22 mouse cellular contexts compared by ENCODE assay signal in genomic region chr16:26710922-26711321, GRCm38 (mm10).
DNase-seq lines count a peak whose midpoint lies in the region.
"Had no signal": no experiment of that assay in that cellular context is flagged by ENCODE, and none has a peak within 500 bp of the region (broad histone marks: within the 10 kb centered on the region; RNA-seq: fewer than 3 reads in every experiment).

No protein-coding gene starts in this region.

- DNase-seq in cerebellum, adult 9-11 months, result peak; percentile 12
- no peak for DNase-seq in cerebellum, postnatal 36 days
- peak; percentile 25 to 48 for DNase-seq in layer of hippocampus, adult 8-10 months (ENCODE audit: low spot score in 2 of 2)
- no peak for DNase-seq in layer of hippocampus, postnatal 10 days (ENCODE audit: low spot score in 2 of 2)
- peak; percentile 4 for DNase-seq in retina, postnatal 1 day
- no peak for DNase-seq in retina, embryonic 14.5 days (ENCODE audit: low spot score)
- DNase-seq in thymus, postnatal 4 days, result no peak
- DNase-seq: adrenal gland, postnatal 14 days; cerebellum, adult 8-10 months; forebrain, postnatal 0 days; gastrocnemius, adult 2 months; gastrocnemius, postnatal 36 days; heart, adult 18-20 months; heart, postnatal 36 days; kidney, adult 2 months; kidney, postnatal 36 days; liver; lung, adult 2 months; lung, postnatal 10 days; right cerebral cortex, postnatal 4 days; thymus, adult 2 months; thymus, postnatal 36 days had no signal

Comparison
In these comparisons a context has a peak if more than half of its experiments do, and no peak if none do; other contexts are left out.
1. DNase-seq: peak in cerebellum, adult 9-11 months (single experiment), layer of hippocampus, adult 8-10 months (2 of 2) and retina, postnatal 1 day (single experiment); none in cerebellum, postnatal 36 days (0 of 2), layer of hippocampus, postnatal 10 days (0 of 2), retina, embryonic 14.5 days (single experiment) and thymus, postnatal 4 days (single experiment).